Mouse (Mus musculus) CD4-positive, CD25-positive, alpha-beta regulatory T cell, adult 2 months (primary cell): ENCODE data around the gene Gm45015.
"Not testable (repeated sequence)": the region's sequence is repeated elsewhere in the genome, so short reads cannot be mapped to it uniquely, and the experiment has no call there.

Experiments
- DNase-seq: peaks from one replicate; pipeline ENCODE4 v3.0.0-alpha.2; 2012; ENCODE audit warnings: low read depth, low spot score

Gm45015 gene

GRCm38 (mm10) chrX:73336740-73337139 lies at the start of gene Gm45015:
Gene Gm45015 (minus strand): TSS chrX:73336840.
- DNase-seq, result no peak

GRCm38 (mm10) chrX:73384924-73385323 lies 48.3 kb upstream of the Gm45015 start:
- no peak for DNase-seq

- no peak for DNase-seq
These were observed 47.8 kb upstream of the Gm45015 start for GRCm38 (mm10) chrX:73384419-73384818.

GRCm38 (mm10) chrX:73363291-73363690 lies 26.7 kb upstream of the Gm45015 start:
- no peak for DNase-seq

- no peak for DNase-seq
These were observed 20.1 kb upstream of the Gm45015 start for GRCm38 (mm10) chrX:73356719-73357118.

GRCm38 (mm10) chrX:73356163-73356562 lies 19.5 kb upstream of the Gm45015 start:
- DNase-seq, result no peak

GRCm38 (mm10) chrX:73344346-73344745 lies 7.7 kb upstream of the Gm45015 start:
- DNase-seq, result no peak

GRCm38 (mm10) chrX:73343802-73344201 lies 7.2 kb upstream of the Gm45015 start:
- DNase-seq, result no peak

GRCm38 (mm10) chrX:73342941-73343735 lies 6.5 kb upstream of the Gm45015 start:
- peak; percentile 59 for DNase-seq

GRCm38 (mm10) chrX:73342483-73342895 lies 5.8 kb upstream of the Gm45015 start, which contains the start of gene Zfp275:
Gene Zfp275 (plus strand): TSS chrX:73342621.
- peak; percentile 85 for DNase-seq

- no peak for DNase-seq
These were observed 5.4 kb upstream of the Gm45015 start for GRCm38 (mm10) chrX:73342068-73342467.

- no peak for DNase-seq
These were observed 4.8 kb upstream of the Gm45015 start for GRCm38 (mm10) chrX:73341473-73341872.

GRCm38 (mm10) chrX:73333548-73333947 lies 3.1 kb downstream of the Gm45015 start:
- no peak for DNase-seq

- DNase-seq, result no peak
These were observed 9.4 kb downstream of the Gm45015 start for GRCm38 (mm10) chrX:73327215-73327614.

GRCm38 (mm10) chrX:73321029-73321428 lies 15.6 kb downstream of the Gm45015 start:
- no peak for DNase-seq

- peak; percentile 62 for DNase-seq
These were observed 24.1 kb downstream of the Gm45015 start for GRCm38 (mm10) chrX:73312522-73312921.

- not testable (repeated sequence) for DNase-seq
These were observed 40.9 kb downstream of the Gm45015 start for GRCm38 (mm10) chrX:73295745-73296144.

GRCm38 (mm10) chrX:73292876-73293275 lies 43.8 kb downstream of the Gm45015 start, which contains the start of the genes Xlr5a and Xlr5c:
Gene Xlr5a (minus strand): TSS chrX:73292976.
Gene Xlr5c (minus strand): TSS chrX:73292976.
- not testable (repeated sequence) for DNase-seq
